Mouse (Mus musculus): ENCODE results near the gene Edc3. TPM values are rescaled to one million over a fixed set of nuclear protein-coding genes. Genes with fewer than 3 reads are reported as not detected.

Gene Edc3
- polyA plus RNA-seq, 1 experiment = 13.6 TPM

GRCm38 (mm10) chr9:57744462-57745091 lies 36.2 kb downstream of the Edc3 start:
- TF ChIP-seq GATA1 (IDR thresholded peaks at IDR 0.05; ENCODE audit: low read length) = no peak

- TF ChIP-seq GATA1 (IDR thresholded peaks at IDR 0.05; ENCODE audit: low read length) = no peak
These were observed 38.7 kb downstream of the Edc3 start for GRCm38 (mm10) chr9:57747067-57747466.

GRCm38 (mm10) chr9:57748137-57748536 lies 39.8 kb downstream of the Edc3 start:
- TF ChIP-seq GATA1 (IDR thresholded peaks at IDR 0.05; ENCODE audit: low read length) = no peak

DNA sequence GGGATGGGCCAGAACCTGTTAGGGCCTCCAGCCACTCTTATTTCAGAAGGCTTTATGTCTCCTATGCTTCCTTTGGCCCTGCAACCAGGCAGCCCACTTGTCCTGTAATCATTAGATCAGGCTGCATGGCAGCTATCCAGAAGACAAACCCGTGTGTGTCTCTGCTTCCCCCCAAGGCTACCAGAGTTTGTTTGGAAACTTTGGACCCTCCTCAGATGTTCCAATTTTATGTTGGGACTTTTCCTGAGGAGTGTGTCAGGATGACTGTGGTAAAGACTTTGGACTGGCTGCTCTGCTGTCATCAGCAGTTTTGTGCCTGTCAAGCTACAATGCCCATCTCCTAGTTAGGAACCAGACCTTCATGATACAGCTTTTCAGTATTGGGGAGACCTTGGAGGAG lies 40.5 kb downstream of the Edc3 start:
- TF ChIP-seq GATA1 (IDR thresholded peaks at IDR 0.05; ENCODE audit: low read length) = no peak

DNA sequence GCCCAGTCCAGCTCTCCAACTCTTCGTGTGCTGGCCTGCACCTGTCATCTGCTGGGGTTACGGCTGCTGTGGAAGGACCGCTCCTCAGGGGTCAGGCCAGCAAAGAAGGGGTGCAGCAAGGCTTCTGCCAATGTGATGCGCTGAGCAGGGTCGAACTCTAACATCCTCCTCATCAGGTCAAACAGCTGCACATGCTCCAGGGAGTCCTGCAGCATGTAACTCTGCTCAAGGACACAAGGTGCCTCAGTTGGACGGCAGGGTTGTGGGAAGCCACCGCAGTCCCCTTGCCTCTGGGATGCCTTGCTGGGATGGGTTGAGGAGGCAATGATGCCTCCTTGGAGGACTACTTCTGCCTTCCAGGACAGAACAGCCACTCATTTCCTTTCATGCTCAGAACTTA lies 42.6 kb downstream of the Edc3 start:
- no peak for TF ChIP-seq GATA1 (IDR thresholded peaks at IDR 0.05; ENCODE audit: low read length)

DNA sequence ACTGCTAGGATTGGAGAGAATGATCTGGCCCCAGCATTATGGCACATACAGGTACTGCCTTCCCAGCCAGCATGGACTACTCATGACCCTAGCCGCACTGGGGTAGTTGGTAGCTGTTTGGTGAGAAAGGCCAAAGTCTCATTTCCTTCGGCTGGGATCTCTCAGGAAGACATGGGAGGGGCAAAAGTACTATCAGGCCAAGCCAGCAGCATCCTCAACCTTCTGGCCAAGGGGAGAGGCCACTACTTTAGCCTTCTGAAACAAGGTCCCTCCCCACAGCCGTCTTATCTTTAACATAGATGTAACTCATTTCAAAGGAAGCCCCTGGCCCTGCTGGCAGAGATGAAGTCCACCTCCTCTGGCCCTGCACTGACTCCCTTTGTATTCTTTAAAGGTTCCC lies 49.2 kb downstream of the Edc3 start:
- no peak for TF ChIP-seq GATA1 (IDR thresholded peaks at IDR 0.05; ENCODE audit: low read length)

DNA sequence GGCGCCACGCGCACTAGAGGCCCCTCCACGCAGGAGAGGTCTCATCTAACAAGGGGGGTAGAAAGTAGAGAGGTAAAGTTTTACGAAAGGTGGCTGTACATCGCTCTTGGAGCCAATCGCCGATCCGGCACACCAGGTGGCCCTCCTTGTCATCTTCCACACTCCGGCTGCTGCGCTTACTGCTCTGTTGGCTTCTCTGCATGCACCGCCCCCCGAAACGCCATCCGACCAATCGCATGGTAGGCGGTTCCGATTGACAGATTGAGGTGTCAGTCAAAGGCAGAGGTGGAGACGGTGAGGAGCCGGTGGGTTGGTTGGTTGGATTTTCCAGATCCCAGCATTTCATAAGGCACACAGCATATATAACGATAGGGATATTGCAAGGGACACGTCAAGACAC lies 50.2 kb downstream of the Edc3 start:
- TF ChIP-seq GATA1 (IDR thresholded peaks at IDR 0.05; ENCODE audit: low read length) = no peak

GRCm38 (mm10) chr9:57759289-57759688 lies 50.9 kb downstream of the Edc3 start:
- TF ChIP-seq GATA1 (IDR thresholded peaks at IDR 0.05; ENCODE audit: low read length) = no peak

GRCm38 (mm10) chr9:57760416-57761146 lies 52.2 kb downstream of the Edc3 start:
- no peak for TF ChIP-seq GATA1 (IDR thresholded peaks at IDR 0.05; ENCODE audit: low read length)

DNA sequence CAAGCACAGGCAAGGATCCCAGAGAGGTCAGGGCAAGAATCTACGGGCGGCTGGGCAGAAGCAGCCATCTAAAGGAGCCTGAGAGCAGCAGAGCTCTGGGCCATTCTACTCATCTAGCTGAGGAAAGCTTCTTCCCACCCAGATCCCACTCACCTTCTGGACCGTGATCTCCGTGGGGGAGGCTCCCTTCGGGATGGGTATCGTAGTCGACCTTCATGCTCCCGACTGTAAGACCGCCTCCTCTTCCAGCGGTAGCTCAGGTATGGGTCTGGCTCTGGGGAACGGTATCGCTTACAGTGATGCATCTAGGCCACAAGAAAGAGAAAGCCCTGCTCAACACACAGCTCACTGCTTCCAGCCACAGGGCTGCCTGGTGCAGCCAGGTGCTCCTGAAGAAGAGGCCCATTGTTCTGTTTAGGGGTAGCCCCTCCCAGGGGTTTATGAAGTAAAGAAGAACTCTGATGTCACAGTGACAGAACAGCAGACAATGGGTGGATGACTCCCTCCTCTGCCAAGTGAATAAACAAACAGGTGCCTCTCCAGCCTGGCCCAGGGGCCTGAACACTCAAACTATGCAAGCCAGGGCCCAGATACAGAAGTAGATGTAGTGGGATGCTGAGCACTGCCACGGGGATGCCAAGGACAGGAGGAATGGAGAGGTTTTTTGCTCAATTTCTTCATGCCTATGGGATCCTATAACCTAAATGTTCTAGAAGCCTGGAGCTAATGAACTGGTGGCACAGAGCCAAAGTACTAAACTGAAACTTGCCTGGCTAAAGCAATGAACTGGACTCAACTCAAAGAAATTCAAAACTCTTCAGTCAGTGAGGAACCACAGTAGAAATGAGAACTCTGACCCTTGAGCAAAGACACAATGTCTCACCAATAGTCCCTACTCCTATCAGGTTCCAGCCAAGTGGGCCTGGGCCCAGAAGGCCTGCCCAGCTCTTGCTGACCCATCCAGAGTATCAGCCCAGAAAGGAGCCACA lies 53.5 kb downstream of the Edc3 start:
- TF ChIP-seq GATA1 (IDR thresholded peaks at IDR 0.05; ENCODE audit: low read length) = no peak

- TF ChIP-seq GATA1 (IDR thresholded peaks at IDR 0.05; ENCODE audit: low read length) = no peak
These were observed 54.2 kb downstream of the Edc3 start for GRCm38 (mm10) chr9:57762563-57762991.

GRCm38 (mm10) chr9:57764147-57764973 lies 56.0 kb downstream of the Edc3 start:
- TF ChIP-seq GATA1 (IDR thresholded peaks at IDR 0.05; ENCODE audit: low read length) = no peak

DNA sequence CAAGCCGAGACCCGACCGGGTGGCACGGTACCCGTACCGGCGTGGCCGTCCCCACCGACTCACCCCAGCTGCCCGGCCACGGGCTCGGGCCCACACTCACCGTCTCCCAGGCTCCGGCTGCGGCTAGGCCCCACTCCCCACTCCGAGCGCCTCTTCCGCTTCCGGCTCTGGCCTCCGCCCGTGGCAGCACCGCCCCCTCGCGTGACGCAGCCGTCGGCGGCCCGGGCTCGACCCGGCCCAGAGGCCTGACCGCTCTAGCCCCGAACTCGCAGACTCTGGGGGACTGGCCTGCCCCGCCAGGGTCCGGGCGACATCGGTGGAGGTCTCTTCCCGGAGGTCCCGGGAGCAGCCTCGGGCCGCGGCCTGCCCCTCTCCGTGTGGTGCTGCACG lies 56.6 kb downstream of the Edc3 start:
- TF ChIP-seq GATA1 (IDR thresholded peaks at IDR 0.05; ENCODE audit: low read length) = no peak

DNA sequence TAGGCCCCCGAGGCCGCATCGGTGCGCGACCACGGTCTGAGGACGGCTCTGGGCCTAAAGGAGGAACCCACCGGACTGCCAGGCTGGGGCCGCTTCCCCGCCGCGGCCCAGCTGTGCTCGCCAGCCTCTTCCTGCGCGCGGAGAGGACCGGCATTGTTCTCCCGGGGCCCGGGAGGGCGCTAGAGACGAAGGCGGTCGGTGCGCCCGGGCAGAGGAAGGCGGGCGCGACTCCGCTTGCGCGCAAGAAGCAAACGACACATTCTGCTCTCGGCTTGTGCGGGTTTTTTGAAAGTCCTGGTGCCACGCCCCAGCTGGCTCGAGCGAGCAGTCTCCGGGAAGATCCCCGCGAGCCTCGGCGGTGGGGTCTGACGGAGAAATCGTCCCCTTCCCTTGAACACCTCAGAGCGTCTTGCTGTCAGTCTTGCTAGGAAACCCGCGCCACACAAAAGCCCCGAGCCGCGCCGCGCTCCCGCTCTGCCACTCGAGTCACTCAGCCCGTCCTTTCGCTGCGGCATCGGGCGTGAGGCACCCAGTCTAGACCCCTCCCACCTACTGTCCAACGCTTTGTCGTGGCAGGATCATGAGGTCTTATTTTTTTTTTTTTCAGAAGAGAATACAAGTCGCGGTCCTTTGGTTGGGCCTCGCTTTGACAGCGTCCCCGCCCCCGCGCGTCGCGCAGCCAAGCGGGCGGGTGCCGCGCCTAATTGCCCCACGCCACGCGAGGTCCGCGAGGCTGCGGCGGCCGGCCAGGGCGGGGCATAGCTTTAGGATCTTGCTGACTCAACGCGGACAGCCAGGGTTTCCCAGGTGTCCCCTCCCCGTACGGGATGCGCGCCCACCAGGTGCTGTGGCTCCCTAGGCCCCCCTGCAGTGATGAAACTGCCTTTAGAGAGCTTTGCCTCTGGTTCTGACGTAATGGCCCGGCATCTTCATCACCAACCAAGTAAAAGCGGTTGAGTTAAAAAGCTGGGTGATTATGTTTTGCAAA lies 57.3 kb downstream of the Edc3 start, which contains the start of gene Clk3:
Gene Clk3 (minus strand): TSS at position 497 of the 988 bp plus-strand sequence.
- no peak for TF ChIP-seq GATA1 (IDR thresholded peaks at IDR 0.05; ENCODE audit: low read length)
